Mouse (Mus musculus): Measurements from ENCODE around the gene Fktn. TPM values are rescaled to one million over a fixed set of nuclear protein-coding genes. Genes with fewer than 3 reads are reported as not detected.

The Fktn gene
- polyA plus RNA-seq, 1 experiment: 17.7 TPM

GRCm38 (mm10) chr4:53818320-53818719, 104.5 kb downstream of the Fktn start:
- no peak for TF ChIP-seq CTCF (IDR thresholded peaks at IDR 0.05; ENCODE audit: control insufficient read depth, insufficient read depth, insufficient replicate concordance, low read depth, low read length)
- TF ChIP-seq POLR2A (IDR thresholded peaks at IDR 0.05; ENCODE audit: control insufficient read depth, low read depth, low read length): no peak
- Histone ChIP-seq H3K27ac (ENCODE audit: control insufficient read depth, insufficient read depth, low read depth, low read length) (no peak overlapping the region), H3K36me3 (ENCODE audit: control insufficient read depth, insufficient read depth, low read length) (no peaks in the 10 kb centered on the region), H3K27me3 (ENCODE audit: control insufficient read depth, insufficient read depth, low read length) (no peaks in the 10 kb centered on the region), H3K4me1 (ENCODE audit: control insufficient read depth, insufficient read depth, low read length) (no peaks in the 10 kb centered on the region), H3K4me3 (ENCODE audit: control insufficient read depth, low read depth, low read length) (no peak overlapping the region)

GRCm38 (mm10) chr4:53823697-53824096, 109.9 kb downstream of the Fktn start:
- Histone ChIP-seq H3K27ac (ENCODE audit: control insufficient read depth, insufficient read depth, low read depth, low read length) (no peak overlapping the region), H3K4me1 (ENCODE audit: control insufficient read depth, insufficient read depth, low read length) (peaks cover 2% of the 10 kb centered on the region; the same call in 1 of the 2 replicates), H3K4me3 (ENCODE audit: control insufficient read depth, low read depth, low read length) (no peak overlapping the region), H3K36me3 (ENCODE audit: control insufficient read depth, insufficient read depth, low read length) (no peaks in the 10 kb centered on the region), H3K27me3 (ENCODE audit: control insufficient read depth, insufficient read depth, low read length) (no peaks in the 10 kb centered on the region)
- TF ChIP-seq CTCF (IDR thresholded peaks at IDR 0.05; ENCODE audit: control insufficient read depth, insufficient read depth, insufficient replicate concordance, low read depth, low read length) (no peak), POLR2A (IDR thresholded peaks at IDR 0.05; ENCODE audit: control insufficient read depth, low read depth, low read length) (no peak)

GRCm38 (mm10) chr4:53824831-53825230, 111.0 kb downstream of the Fktn start:
- TF ChIP-seq CTCF (IDR thresholded peaks at IDR 0.05; ENCODE audit: control insufficient read depth, insufficient read depth, insufficient replicate concordance, low read depth, low read length): no peak
- no peak for TF ChIP-seq POLR2A (IDR thresholded peaks at IDR 0.05; ENCODE audit: control insufficient read depth, low read depth, low read length)
- Histone ChIP-seq H3K27me3 (ENCODE audit: control insufficient read depth, insufficient read depth, low read length) (no peaks in the 10 kb centered on the region), H3K4me3 (ENCODE audit: control insufficient read depth, low read depth, low read length) (no peak overlapping the region), H3K36me3 (ENCODE audit: control insufficient read depth, insufficient read depth, low read length) (no peaks in the 10 kb centered on the region), H3K4me1 (ENCODE audit: control insufficient read depth, insufficient read depth, low read length) (peaks cover 3% of the 10 kb centered on the region; the same call in 1 of the 2 replicates), H3K27ac (ENCODE audit: control insufficient read depth, insufficient read depth, low read depth, low read length) (no peak overlapping the region)

GRCm38 (mm10) chr4:53825821-53826605, 112.2 kb downstream of the Fktn start, which contains the start of gene Tmem38b:
Gene Tmem38b, plus strand, starts transcription at chr4:53826045.
- peak within 1 kb of the TSS; percentile 92 for H3K27ac ChIP-seq (ENCODE audit: control insufficient read depth, insufficient read depth, low read depth, low read length)
- no peaks in the 10 kb centered on the region for H3K27me3 ChIP-seq (ENCODE audit: control insufficient read depth, insufficient read depth, low read length)
- no peaks in the 10 kb centered on the region for H3K36me3 ChIP-seq (ENCODE audit: control insufficient read depth, insufficient read depth, low read length)

GRCm38 (mm10) chr4:53826641-53827248, 112.9 kb downstream of the Fktn start:
- no peaks in the 10 kb centered on the region for H3K27me3 ChIP-seq (ENCODE audit: control insufficient read depth, insufficient read depth, low read length)
- peak overlapping the region; percentile 92 for H3K27ac ChIP-seq (ENCODE audit: control insufficient read depth, insufficient read depth, low read depth, low read length)
- no peaks in the 10 kb centered on the region for H3K36me3 ChIP-seq (ENCODE audit: control insufficient read depth, insufficient read depth, low read length)
- peaks cover 3% of the 10 kb centered on the region; the same call in 1 of the 2 replicates for H3K4me1 ChIP-seq (ENCODE audit: control insufficient read depth, insufficient read depth, low read length)
- TF ChIP-seq POLR2A (IDR thresholded peaks at IDR 0.05; ENCODE audit: control insufficient read depth, low read depth, low read length) (no peak), CTCF (IDR thresholded peaks at IDR 0.05; ENCODE audit: control insufficient read depth, insufficient read depth, insufficient replicate concordance, low read depth, low read length) (no peak)
- peak overlapping the region; percentile 82; the same call in 1 of the 2 replicates for H3K4me3 ChIP-seq (ENCODE audit: control insufficient read depth, low read depth, low read length)

More at GRCm38 (mm10) chr4:53825821-53826605, 112.2 kb downstream of the Fktn start, which contains the start of gene Tmem38b:
- H3K4me3 ChIP-seq (ENCODE audit: control insufficient read depth, low read depth, low read length): peak within 1 kb of the TSS; percentile 82
- peaks cover 3% of the 10 kb centered on the region; the same call in 1 of the 2 replicates for H3K4me1 ChIP-seq (ENCODE audit: control insufficient read depth, insufficient read depth, low read length)
- TF ChIP-seq CTCF (IDR thresholded peaks at IDR 0.05; ENCODE audit: control insufficient read depth, insufficient read depth, insufficient replicate concordance, low read depth, low read length) (no peak), POLR2A (IDR thresholded peaks at IDR 0.05; ENCODE audit: control insufficient read depth, low read depth, low read length) (peak; percentile 94)

Other genes with a start within 250 kb of the Fktn start
- gene Fsd1l, start 82.5 kb upstream of the Fktn start, polyA plus RNA-seq (2012; rRNA removed): 2.3 and 2.5 TPM in 2 replicates
- gene Tal2, start 65.7 kb downstream of the Fktn start, polyA plus RNA-seq (2012; rRNA removed): 0.40 and 0.63 TPM in 2 replicates
- 11.9 and 12.0 TPM in 2 replicates for gene Tmem38b, start 112.0 kb downstream of the Fktn start, polyA plus RNA-seq (2012; rRNA removed)